Mouse (Mus musculus): ENCODE measurements around the gene St6galnac3.

The St6galnac3 gene

GRCm38 (mm10) chr3:153691537-153691936 is 33.4 kb downstream of the St6galnac3 start:
- in situ Hi-C loops (cut with MboI, MseI) = no loop called here

GRCm38 (mm10) chr3:153690553-153690952 is 34.4 kb downstream of the St6galnac3 start:
- in situ Hi-C loops (cut with MboI, MseI) = no loop called here

DNA sequence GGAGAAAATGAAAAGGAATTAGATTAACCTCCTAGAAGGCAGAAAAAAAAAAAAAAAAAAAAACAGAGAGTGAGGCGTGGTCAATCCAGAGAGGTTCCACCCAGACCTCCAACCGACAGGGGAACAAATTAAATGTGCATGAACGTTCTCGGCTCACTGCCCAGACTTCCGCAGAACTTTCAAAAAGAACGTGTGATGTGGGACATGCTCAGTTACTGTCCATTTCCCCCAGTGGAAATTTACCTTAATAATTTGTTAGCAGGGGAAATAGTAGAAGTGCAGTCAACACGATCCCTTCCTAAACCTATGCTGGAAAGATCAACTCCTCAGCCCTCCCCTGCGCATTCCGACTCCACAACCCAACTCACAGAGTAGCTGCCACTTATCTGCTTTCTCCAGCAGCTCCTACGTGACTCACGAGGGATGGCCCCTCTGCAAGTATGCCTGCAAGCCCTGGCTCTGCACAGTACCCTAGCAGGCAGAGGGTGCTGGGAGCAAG is 35.1 kb downstream of the St6galnac3 start:
- in situ Hi-C loops (cut with MboI, MseI) = no loop called here

DNA sequence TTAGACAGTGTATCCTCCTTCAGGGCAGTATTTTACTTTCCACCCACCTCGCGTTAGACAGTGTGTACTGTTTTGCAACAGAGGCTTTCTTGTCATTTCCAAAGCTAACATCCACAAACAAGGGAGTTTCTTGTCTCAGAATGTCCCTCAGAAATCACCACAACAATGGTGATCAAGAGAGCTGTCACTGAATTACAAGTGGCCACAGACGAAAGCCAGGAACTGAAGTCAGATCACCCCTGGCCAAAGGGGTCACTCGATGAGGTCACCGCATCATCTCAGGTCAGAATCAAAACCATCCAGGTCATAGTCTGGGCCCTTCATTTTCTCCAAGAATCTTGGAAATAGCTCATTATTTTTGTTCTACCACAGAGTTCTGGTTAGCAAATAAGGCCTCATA is 37.1 kb downstream of the St6galnac3 start:
- in situ Hi-C loops (cut with MboI, MseI) = no loop called here

DNA sequence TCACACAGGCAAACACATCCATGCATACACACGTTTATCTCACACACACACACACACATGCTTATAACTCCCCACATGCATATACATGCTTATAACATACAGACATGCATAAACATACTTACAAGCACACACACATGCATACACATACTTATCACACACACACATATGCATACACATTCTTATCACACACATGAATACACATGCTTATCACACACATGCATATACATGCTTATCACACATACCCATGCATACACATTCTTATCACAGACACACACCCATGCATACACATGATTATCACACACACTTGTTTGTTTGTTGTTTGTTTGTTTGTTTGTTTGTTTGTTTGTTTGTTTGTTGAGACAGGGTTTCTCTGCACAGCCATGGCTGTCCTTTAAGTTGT is 40.1 kb downstream of the St6galnac3 start:
- in situ Hi-C loops (cut with MboI, MseI) = no loop called here

DNA sequence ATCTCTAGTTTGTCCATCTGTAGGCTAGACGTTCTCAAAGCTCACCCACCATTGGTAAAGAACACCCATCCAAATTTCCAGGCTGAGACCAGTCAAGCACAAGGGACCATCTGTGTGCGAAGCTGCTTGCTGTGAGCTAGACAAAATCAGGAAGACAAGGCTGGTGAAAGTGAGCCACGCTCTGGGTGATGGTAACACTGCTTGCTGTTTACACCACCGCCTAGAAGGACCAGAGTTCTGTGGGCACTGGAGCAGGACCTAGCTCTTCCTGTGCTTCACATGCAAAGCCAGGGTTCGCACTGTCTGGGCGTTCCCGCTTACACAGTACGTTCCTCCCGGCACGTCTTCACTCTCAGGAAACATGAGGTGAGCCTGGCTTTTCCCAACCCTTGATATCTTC is 42.7 kb downstream of the St6galnac3 start:
- in situ Hi-C loops (cut with MboI, MseI) = no loop called here

GRCm38 (mm10) chr3:153681720-153682119 is 43.3 kb downstream of the St6galnac3 start:
- in situ Hi-C loops (cut with MboI, MseI) = no loop called here

DNA sequence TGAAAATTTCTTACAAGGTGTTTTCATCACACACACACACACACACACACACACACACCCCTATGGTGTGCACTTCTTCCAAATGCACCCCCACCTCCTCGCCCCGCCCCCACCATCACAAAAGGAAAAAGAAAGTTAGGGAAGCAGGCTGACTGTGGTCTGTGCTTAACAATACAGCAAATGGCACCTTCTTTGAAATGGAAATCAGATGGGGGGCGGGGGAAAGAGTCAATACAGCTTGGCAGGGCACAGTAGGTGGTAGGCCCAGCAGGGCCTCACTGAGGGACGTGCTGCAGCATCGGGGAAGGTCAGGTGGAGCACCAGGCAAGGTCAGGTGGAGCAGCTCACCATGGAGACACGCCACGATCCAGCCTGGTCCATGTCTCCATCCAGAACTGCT is 49.1 kb downstream of the St6galnac3 start:
- in situ Hi-C loops (cut with MboI, MseI) = no loop called here

DNA sequence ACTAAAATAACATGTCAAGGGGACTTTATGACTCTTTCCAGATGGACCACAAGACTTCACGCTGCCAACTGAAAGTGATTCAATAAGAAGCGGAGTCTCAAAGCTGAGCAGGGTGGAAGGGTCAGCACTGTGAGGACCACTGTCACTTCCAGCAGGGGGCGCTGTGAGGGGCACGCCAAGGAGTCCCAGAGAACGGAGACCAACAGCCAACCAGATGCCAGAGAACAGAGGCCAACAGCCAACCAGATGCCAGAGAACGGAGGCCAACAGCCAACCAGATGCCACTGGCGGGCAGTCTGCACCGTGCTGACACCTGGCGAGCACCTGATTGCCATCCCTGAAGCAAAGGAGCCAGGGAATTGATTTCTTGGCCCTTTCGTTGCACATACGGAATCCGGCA is 49.9 kb downstream of the St6galnac3 start:
- in situ Hi-C loops (cut with MboI, MseI) = no loop called here

DNA sequence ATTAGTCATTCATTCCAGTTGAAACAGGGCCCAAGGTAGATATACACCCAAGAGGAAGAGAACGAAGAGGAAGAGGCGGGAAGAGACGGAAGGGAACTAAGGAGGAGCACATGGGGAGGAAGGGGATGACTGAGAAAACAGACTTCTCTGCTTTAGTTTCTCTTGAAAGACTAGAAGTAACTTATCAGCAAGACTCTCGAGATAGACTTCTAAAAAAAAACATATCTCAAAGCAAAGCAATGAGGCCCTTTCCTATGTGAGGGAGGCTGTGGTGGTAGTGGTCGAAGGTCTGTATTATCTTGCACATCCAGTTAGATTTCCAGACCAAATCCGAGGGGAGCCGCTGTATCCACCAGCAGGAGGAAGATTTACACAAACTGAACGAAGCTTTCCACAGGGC is 50.6 kb downstream of the St6galnac3 start:
- in situ Hi-C loops (cut with MboI, MseI) = no loop called here

DNA sequence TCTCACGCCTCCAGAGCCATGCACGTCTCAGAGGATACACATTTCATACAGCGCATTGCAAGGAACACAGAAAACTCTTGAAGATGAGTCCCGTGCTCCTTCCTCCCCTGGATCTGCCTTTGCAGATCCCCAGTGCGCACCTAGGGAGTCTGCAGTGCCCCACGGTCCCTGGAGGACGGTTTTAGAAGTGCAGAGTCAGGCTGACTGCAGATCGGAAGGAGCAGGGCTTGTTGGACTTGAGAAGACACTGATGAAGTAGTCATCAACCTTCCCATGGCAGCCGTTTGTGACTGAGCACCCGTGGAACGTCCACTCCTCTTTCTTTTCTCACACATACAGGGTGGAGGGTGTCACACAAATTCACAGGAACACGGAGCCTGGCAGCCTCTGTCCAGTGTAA is 51.5 kb downstream of the St6galnac3 start:
- in situ Hi-C loops (cut with MboI, MseI) = no loop called here

DNA sequence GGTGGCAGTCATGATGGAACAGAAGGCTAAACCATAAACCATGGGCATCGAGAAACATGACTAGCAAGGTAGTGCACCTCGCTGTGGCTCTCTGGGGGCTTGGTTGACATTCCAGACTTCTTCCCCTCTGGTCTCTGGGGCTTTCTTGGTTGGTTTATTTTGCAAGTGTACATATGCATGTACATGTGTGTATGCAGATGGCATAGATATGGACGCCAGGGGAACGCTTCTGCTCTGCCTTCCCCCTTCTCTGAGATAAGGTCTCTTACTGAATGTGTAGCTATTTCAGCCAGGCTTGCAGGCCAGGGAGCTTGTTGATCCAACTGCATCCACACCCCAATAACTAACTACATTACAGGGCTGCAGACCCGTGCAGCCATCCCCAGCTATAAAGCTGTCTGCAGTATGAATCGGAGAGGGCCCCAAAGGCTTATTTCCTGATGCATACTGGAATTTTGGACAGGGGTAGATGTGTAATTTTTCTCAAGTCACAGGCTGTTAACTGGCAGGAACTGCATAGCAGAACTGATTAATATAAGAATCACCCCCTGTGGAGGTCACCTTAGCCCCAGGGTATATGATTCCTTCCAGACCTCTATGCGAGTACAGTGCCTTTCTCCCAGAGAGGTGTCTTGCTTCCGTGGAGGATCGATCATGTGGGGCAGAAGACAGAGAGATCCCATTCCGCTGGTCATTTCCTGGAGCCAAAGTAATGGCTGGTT is 53.9 kb downstream of the St6galnac3 start:
- in situ Hi-C loops (cut with MboI, MseI) = no loop called here

- in situ Hi-C loops (cut with MboI, MseI) = no loop called here
Observed at GRCm38 (mm10) chr3:153669737-153670435, 55.1 kb downstream of the St6galnac3 start.

DNA sequence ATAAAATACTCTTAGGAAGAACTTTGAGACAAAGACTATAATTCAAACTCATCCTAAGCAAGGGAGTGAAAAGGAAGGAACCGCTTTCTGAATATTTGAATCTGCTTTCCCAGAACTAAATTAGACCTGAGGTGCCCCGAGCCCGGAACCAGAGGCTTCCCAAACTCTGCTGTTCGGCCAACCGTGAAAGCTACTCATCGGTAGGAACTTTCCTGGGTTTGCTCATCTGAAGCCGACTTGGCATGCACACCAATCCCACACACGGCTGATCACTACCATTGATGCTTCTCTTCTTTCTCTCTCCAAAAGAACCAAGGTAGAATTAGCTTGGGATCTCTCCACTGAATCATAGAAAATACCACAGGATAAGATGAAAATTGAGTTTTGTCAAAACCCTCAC is 55.6 kb downstream of the St6galnac3 start:
- in situ Hi-C loops (cut with MboI, MseI) = no loop called here

DNA sequence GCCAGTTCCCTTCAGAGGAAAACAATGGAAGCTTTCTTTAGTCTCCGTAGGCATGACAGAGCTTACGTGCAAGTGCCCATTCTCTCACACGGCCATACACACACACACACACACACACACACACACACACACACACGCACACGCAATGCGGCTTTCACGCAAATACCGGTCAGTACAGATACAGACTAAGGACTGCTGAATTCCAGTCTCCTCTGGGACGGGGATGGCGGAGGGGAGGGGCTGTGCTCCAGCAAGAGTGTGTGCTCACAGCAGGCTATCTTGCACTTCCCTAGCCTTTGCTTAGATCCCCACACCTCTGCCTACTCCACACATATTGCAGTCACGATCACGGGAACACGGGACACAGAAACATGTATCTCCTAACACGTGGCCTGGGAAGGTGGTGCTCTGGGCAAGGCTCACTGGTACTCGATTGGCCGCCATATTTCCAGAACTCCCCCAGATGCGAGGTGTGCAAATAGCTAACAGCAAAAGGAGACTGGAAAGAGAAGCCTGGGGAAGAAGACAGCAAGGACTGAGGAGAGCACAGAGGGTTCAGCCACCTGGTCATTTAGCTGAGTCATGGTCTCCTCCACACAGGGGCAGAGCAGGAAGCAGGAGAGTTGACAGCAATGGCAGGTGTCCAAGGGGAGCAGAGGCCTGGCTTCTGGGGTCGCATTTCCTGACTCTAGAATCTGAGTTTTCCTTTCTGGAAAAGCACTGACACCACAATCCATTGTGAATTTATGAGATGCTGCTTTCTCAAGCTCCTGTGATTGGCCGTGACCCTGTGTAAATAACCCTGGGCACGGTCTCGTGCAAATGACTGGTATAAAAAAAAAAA is 56.3 kb downstream of the St6galnac3 start:
- in situ Hi-C loops (cut with MboI, MseI) = no loop called here

DNA sequence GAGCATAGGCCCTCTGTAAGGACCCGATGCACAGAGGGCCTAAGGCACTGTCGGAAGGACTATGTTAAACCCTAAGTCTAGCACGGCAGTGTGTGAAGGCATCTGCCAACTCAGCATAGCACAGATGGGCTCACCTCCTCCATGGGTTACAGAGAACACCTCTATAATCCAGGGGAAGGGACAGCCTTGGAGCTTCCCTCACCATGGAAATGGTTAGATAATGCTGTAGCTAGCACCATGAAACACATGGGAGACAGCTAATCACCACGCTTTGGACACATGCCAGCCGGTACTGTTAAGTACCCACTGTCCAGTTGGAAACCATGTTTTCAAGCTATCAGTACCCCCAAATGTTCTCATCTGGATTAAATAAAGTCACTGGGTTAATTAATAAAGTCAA is 60.3 kb downstream of the St6galnac3 start:
- in situ Hi-C loops (cut with MboI, MseI) = no loop called here

- in situ Hi-C loops (cut with MboI, MseI) = no loop called here
Observed at GRCm38 (mm10) chr3:153663841-153664427, 61.0 kb downstream of the St6galnac3 start.

DNA sequence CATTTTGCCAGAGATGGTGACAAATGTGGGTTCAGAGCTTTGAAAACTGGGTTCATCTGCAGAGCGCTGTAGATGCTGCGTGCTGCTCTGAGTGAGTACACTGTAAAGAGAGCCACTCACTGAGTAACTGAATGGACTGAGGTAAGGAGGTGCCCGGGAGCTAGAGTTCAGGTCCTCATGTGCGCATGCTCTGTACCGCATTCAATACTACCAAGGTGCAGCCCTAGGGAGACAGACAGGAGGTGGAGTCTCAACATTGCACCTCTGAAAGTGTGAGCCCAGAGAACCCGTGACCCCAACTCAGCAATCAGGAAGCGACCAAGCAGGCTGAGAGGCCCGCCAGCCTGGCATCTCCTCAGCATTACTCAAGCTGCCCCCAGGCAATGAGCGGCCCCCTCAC is 62.2 kb downstream of the St6galnac3 start:
- in situ Hi-C loops (cut with MboI, MseI) = no loop called here

- in situ Hi-C loops (cut with MboI, MseI) = no loop called here
Observed at GRCm38 (mm10) chr3:153661927-153662326, 63.0 kb downstream of the St6galnac3 start.

- in situ Hi-C loops (cut with MboI, MseI) = loop anchor here in 1 of 2 experiments (10.0 kb wide), 1 partner anchor 865 kb away; no protein-coding TSS in a partner anchor
Observed at GRCm38 (mm10) chr3:153659575-153660168, 65.3 kb downstream of the St6galnac3 start.

All from T-helper 17 cell (primary cell).